Mouse (Mus musculus) liver, embryonic 16.5 days (tissue): Measurements from ENCODE around the gene Atp6v1e1. TPM values are rescaled to one million over a fixed set of nuclear protein-coding genes. Genes with fewer than 3 reads are reported as not detected.

Experiments
- ATAC-seq: fragments of 200-750 bp; cut with Nextera tagmentation; 2 replicates; pipeline ENCODE4 v1.8.0; 2017; ENCODE audit warnings: low read depth, mild to moderate bottlenecking, moderate number of reproducible peaks, moderate library complexity
- H3K27ac ChIP-seq: fragments of 300-500 bp; sonication (generic); 2 replicates; pipeline ENCODE4 v1.5.1; 2014; ENCODE audit warnings: mild to moderate bottlenecking, low read length
- H3K27me3 ChIP-seq: fragments of 300-500 bp; sonication (generic); 2 replicates; pipeline ENCODE4 v1.6.1; 2014; ENCODE audit warnings: low read depth, low read length, mixed read lengths; ENCODE audit not compliant: control insufficient read depth, insufficient read depth
- H3K36me3 ChIP-seq: fragments of 300-500 bp; sonication (generic); 2 replicates; pipeline ENCODE4 v1.6.1; 2014; ENCODE audit warnings: mild to moderate bottlenecking; ENCODE audit not compliant: control insufficient read depth, insufficient read depth
- H3K4me1 ChIP-seq: fragments of 300-500 bp; sonication (generic); 2 replicates; pipeline ENCODE4 v1.6.1; 2014; ENCODE audit warnings: low read depth, low read length, mixed read lengths; ENCODE audit not compliant: control insufficient read depth
- H3K4me2 ChIP-seq: fragments of 300-500 bp; sonication (generic); 2 replicates; pipeline ENCODE4 v1.6.1; 2014; ENCODE audit warnings: low read depth, low read length, mixed read lengths
- H3K4me3 ChIP-seq: fragments of 300-500 bp; sonication (generic); 2 replicates; pipeline ENCODE4 v1.5.1; 2014; ENCODE audit warnings: low read depth, mild to moderate bottlenecking, low read length
- H3K9ac ChIP-seq: fragments of 300-500 bp; sonication (generic); 2 replicates; pipeline ENCODE4 v1.6.1; 2014; ENCODE audit warnings: low read depth, low read length
- H3K9me3 ChIP-seq: fragments of 300-500 bp; sonication (generic); replicated peaks from 2 replicates; pipeline ENCODE4 v1.6.1; 2016; ENCODE audit warnings: low read length; ENCODE audit not compliant: control insufficient read depth
- WGBS: fragments of 180-500 bp; shearing (Covaris S2); extraction: QIAGEN DNeasy Blood & Tissue Kit; methylation state at CpG from one replicate; pipeline ENCODE4 v1.1.7; 2014; ENCODE audit not compliant: insufficient replicate concordance; 5-methylcytosine and 5-hydroxymethylcytosine counted together
- microRNA-seq: library from miRNA; unstranded; fragments of <30 nt; microRNA quantifications from one replicate; pipeline ENCODE4, GENCODE M21; 2016
- polyA plus RNA-seq: library from polyadenylated mRNA; unstranded; fragments of >200 nt; fragmentation: Nextera tagmentation; extraction: Ambion mirVana; gene quantifications from 2 replicates; pipeline ENCODE4 v1.2.1, GENCODE M21; 2015

The Atp6v1e1 gene
- polyA plus RNA-seq, 1 experiment from 2014 or later: 171 TPM

GRCm38 (mm10) chr6:120769972-120770371 is 52.6 kb downstream of the Atp6v1e1 start:
- H3K9me3 ChIP-seq: no peaks in the 10 kb centered on the region
- H3K27me3 ChIP-seq: no peaks in the 10 kb centered on the region
- H3K4me2 ChIP-seq: no peak overlapping the region
- no peak overlapping the region for H3K9ac ChIP-seq
- peaks cover 10% of the 10 kb centered on the region for H3K36me3 ChIP-seq
- no peaks in the 10 kb centered on the region for H3K4me1 ChIP-seq
- no peak for ATAC-seq
- H3K4me3 ChIP-seq: no peak overlapping the region
- H3K27ac ChIP-seq: no peak overlapping the region
- WGBS: 78% methylated on average over 1 of the region's 1 CpGs

DNA sequence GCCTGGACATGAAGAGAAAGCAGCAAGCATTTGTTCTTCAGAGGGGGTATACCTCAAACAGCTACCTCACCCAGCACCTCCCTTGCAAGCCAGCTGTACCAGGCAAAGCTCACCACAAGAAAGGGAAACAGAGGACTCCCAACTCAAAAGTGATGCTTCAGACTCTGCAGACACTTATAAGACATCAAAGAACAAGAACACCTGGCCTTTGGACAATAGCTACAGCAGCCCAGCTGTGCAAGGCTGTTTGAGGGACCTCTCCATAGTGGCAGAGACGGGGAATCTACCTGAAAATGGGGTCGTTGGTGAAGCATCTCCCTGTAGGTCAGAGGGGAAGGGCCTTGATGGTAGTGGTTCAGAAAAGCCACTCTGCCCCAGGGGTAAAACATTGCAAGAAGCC is 61.4 kb downstream of the Atp6v1e1 start:
- Histone ChIP-seq H3K27me3 (no peaks in the 10 kb centered on the region), H3K36me3 (peaks cover 44% of the 10 kb centered on the region), H3K9me3 (no peaks in the 10 kb centered on the region), H3K9ac (no peak overlapping the region), H3K4me3 (no peak overlapping the region), H3K27ac (no peak overlapping the region), H3K4me2 (no peak overlapping the region), H3K4me1 (no peaks in the 10 kb centered on the region)
- WGBS: 78% methylated on average over 2 of the region's 2 CpGs
- no peak for ATAC-seq

DNA sequence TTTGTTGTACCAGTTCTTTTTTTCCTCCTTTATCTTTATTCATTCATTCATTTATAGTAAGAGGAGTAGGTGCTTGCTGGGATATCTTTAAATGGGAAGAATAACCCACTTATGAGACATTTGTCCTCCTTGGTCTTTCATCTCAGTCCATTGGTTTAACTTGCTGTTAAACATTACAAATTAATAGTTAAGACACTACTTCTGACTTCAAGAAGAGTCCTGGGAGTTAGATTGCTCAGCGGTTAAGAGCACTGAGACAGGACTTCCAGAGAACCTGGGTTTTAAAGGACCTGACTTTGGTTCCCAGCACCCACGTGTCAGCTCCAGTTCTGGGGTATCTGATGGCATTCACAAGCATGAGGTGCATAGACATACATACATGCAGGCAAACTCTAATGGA is 76.2 kb downstream of the Atp6v1e1 start:
- Histone ChIP-seq H3K4me2 (no peak overlapping the region), H3K9me3 (no peaks in the 10 kb centered on the region), H3K4me3 (no peak overlapping the region), H3K36me3 (peaks cover 8% of the 10 kb centered on the region), H3K9ac (no peak overlapping the region), H3K4me1 (no peaks in the 10 kb centered on the region), H3K27me3 (no peaks in the 10 kb centered on the region), H3K27ac (no peak overlapping the region)
- no peak for ATAC-seq
- 79% methylated on average over 2 of the region's 2 CpGs for WGBS

Small RNAs within 50 kb of the gene (microRNA-seq; reads per million reads assigned to microRNA genes)
- gene Gm25193: not detected

Other genes with a start within 250 kb of the Atp6v1e1 start
- 4.9 and 6.0 TPM in 2 replicates for gene Cecr2, start 156.4 kb downstream of the Atp6v1e1 start, polyA plus RNA-seq
- 0.11 and 0.17 TPM in 2 replicates for gene Slc25a18, start 49.2 kb downstream of the Atp6v1e1 start, polyA plus RNA-seq
- 34.7 and 35.7 TPM in 2 replicates for gene Bcl2l13, start 13.4 kb upstream of the Atp6v1e1 start, polyA plus RNA-seq
- gene Bid, start 94.1 kb upstream of the Atp6v1e1 start, polyA plus RNA-seq: 20.2 and 21.5 TPM in 2 replicates